Mouse (Mus musculus) hindbrain, embryonic 16.5 days (tissue): ENCODE data around the gene Arhgef2. TPM values are rescaled to one million over a fixed set of nuclear protein-coding genes. Genes with fewer than 3 reads are reported as not detected.

ENCODE experiments used
- ATAC-seq: fragments of 200-750 bp; cut with Nextera tagmentation; 2 replicates; pipeline ENCODE4 v1.8.0; 2017; ENCODE audit warnings: moderate TSS enrichment, moderate library complexity
- H3K27ac ChIP-seq: fragments of 300-500 bp; sonication (generic); 2 replicates; pipeline ENCODE4 v1.5.1; 2014; ENCODE audit warnings: low read depth, mild to moderate bottlenecking, control low read depth, low read length, moderate library complexity
- H3K27me3 ChIP-seq: fragments of 300-500 bp; sonication (generic); replicated peaks from 2 replicates; pipeline ENCODE4 v1.6.1; 2014; ENCODE audit warnings: low read length; ENCODE audit not compliant: control insufficient read depth, insufficient read depth
- H3K36me3 ChIP-seq: fragments of 300-500 bp; sonication (generic); 2 replicates; pipeline ENCODE4 v1.6.1; 2014; ENCODE audit warnings: mild to moderate bottlenecking, low read length, moderate library complexity, mixed read lengths; ENCODE audit not compliant: control insufficient read depth, insufficient read depth
- H3K4me1 ChIP-seq: fragments of 300-500 bp; sonication (generic); 2 replicates; pipeline ENCODE4 v1.6.1; 2014; ENCODE audit warnings: low read depth, low read length; ENCODE audit not compliant: control insufficient read depth, insufficient read depth
- H3K4me2 ChIP-seq: fragments of 300-500 bp; sonication (generic); 2 replicates; pipeline ENCODE4 v1.6.1; 2014; ENCODE audit warnings: mild to moderate bottlenecking, low read length, control low read depth, moderate library complexity
- H3K4me3 ChIP-seq: fragments of 300-500 bp; sonication (generic); 2 replicates; pipeline ENCODE4 v1.5.1; 2014; ENCODE audit warnings: mild to moderate bottlenecking, low read length, control low read depth, moderate library complexity
- H3K9ac ChIP-seq: fragments of 300-500 bp; sonication (generic); 2 replicates; pipeline ENCODE4 v1.6.1; 2014; ENCODE audit warnings: low read depth, mild to moderate bottlenecking, control low read depth, low read length, moderate library complexity
- H3K9me3 ChIP-seq: fragments of 300-500 bp; sonication (generic); 2 replicates; pipeline ENCODE4 v1.6.1; 2014; ENCODE audit warnings: mild to moderate bottlenecking, low read length, moderate library complexity; ENCODE audit not compliant: control insufficient read depth
- WGBS: fragments of 180-500 bp; shearing (Covaris S2); extraction: QIAGEN DNeasy Blood & Tissue Kit; methylation state at CpG from one replicate; pipeline ENCODE4 v1.1.7; 2014; 5-methylcytosine and 5-hydroxymethylcytosine counted together
- polyA plus RNA-seq: library from polyadenylated mRNA; unstranded; fragments of >200 nt; fragmentation: Nextera tagmentation; extraction: Ambion mirVana; gene quantifications from 2 replicates; pipeline ENCODE4 v1.2.1, GENCODE M21; 2015

Gene Arhgef2
- polyA plus RNA-seq, 1 experiment from 2014 or later: 79.0 TPM

- H3K4me1 ChIP-seq: peaks cover 36% of the 10 kb centered on the region
- H3K4me3 ChIP-seq: peak overlapping the region; percentile 90
- peak overlapping the region; percentile 90 for H3K4me2 ChIP-seq
- no peaks in the 10 kb centered on the region for H3K36me3 ChIP-seq
- peak; percentile 9; the same call in 1 of the 2 replicates for ATAC-seq
- WGBS: 0% methylated on average over 24 of the region's 24 CpGs
- H3K9me3 ChIP-seq: no peaks in the 10 kb centered on the region
- H3K27ac ChIP-seq: peak overlapping the region; percentile 95
- H3K27me3 ChIP-seq: no peaks in the 10 kb centered on the region
- H3K9ac ChIP-seq: peak overlapping the region; percentile 98
Measured at GRCm38 (mm10) chr3:88622113-88622940, 16.6 kb downstream of the Arhgef2 start.

GRCm38 (mm10) chr3:88622941-88623345 lies 17.2 kb downstream of the Arhgef2 start:
- Histone ChIP-seq H3K9ac (peak overlapping the region; percentile 98), H3K27me3 (no peaks in the 10 kb centered on the region), H3K4me3 (peak overlapping the region; percentile 90), H3K4me2 (peak overlapping the region; percentile 90), H3K9me3 (no peaks in the 10 kb centered on the region), H3K27ac (peak overlapping the region; percentile 95), H3K4me1 (peaks cover 38% of the 10 kb centered on the region), H3K36me3 (no peaks in the 10 kb centered on the region)
- ATAC-seq: peak; percentile 54
- 0% methylated on average over 4 of the region's 6 CpGs for WGBS

GRCm38 (mm10) chr3:88623346-88624135 lies 17.8 kb downstream of the Arhgef2 start:
- no peaks in the 10 kb centered on the region for H3K36me3 ChIP-seq
- H3K27ac ChIP-seq: peak overlapping the region; percentile 95
- H3K4me1 ChIP-seq: peaks cover 38% of the 10 kb centered on the region
- no peaks in the 10 kb centered on the region for H3K9me3 ChIP-seq
- peak overlapping the region; percentile 90 for H3K4me3 ChIP-seq
- H3K9ac ChIP-seq: peak overlapping the region; percentile 98
- peak; percentile 10; the same call in 1 of the 2 replicates for ATAC-seq
- H3K4me2 ChIP-seq: peak overlapping the region; percentile 90
- 1% methylated on average over 15 of the region's 15 CpGs for WGBS
- H3K27me3 ChIP-seq: no peaks in the 10 kb centered on the region

GRCm38 (mm10) chr3:88624324-88624723 lies 18.6 kb downstream of the Arhgef2 start:
- no peaks in the 10 kb centered on the region for H3K27me3 ChIP-seq
- ATAC-seq: peak; percentile 28; the same call in 1 of the 2 replicates
- peak overlapping the region; percentile 90 for H3K4me2 ChIP-seq
- peak overlapping the region; percentile 98 for H3K9ac ChIP-seq
- peaks cover 38% of the 10 kb centered on the region for H3K4me1 ChIP-seq
- no peaks in the 10 kb centered on the region for H3K9me3 ChIP-seq
- peak overlapping the region; percentile 95 for H3K27ac ChIP-seq
- H3K4me3 ChIP-seq: peak overlapping the region; percentile 90
- no peaks in the 10 kb centered on the region for H3K36me3 ChIP-seq
- WGBS: 5% methylated on average over 4 of the region's 4 CpGs

- ATAC-seq: no peak
- 31% methylated on average over 2 of the region's 2 CpGs for WGBS
- H3K4me2 ChIP-seq: peak overlapping the region; percentile 90
- no peaks in the 10 kb centered on the region for H3K9me3 ChIP-seq
- H3K4me1 ChIP-seq: peaks cover 38% of the 10 kb centered on the region
- peak overlapping the region; percentile 90 for H3K4me3 ChIP-seq
- no peaks in the 10 kb centered on the region for H3K27me3 ChIP-seq
- H3K36me3 ChIP-seq: peaks cover 3% of the 10 kb centered on the region
- peak overlapping the region; percentile 95 for H3K27ac ChIP-seq
- H3K9ac ChIP-seq: peak overlapping the region; percentile 98
Measured at GRCm38 (mm10) chr3:88624951-88625350, 19.2 kb downstream of the Arhgef2 start.

- no peak overlapping the region; the same call in 1 of the 2 replicates for H3K4me2 ChIP-seq
- 89% methylated on average over 7 of the region's 7 CpGs for WGBS
- peak overlapping the region; percentile 95 for H3K27ac ChIP-seq
- ATAC-seq: no peak
- H3K36me3 ChIP-seq: peaks cover 8% of the 10 kb centered on the region
- no peaks in the 10 kb centered on the region for H3K9me3 ChIP-seq
- no peaks in the 10 kb centered on the region for H3K27me3 ChIP-seq
- no peak overlapping the region; the same call in 1 of the 2 replicates for H3K9ac ChIP-seq
- no peak overlapping the region for H3K4me3 ChIP-seq
- peaks cover 33% of the 10 kb centered on the region for H3K4me1 ChIP-seq
Measured at GRCm38 (mm10) chr3:88625531-88625930, 19.8 kb downstream of the Arhgef2 start.

- H3K36me3 ChIP-seq: peaks cover 15% of the 10 kb centered on the region
- 58% methylated on average over 7 of the region's 7 CpGs for WGBS
- no peaks in the 10 kb centered on the region for H3K27me3 ChIP-seq
- H3K27ac ChIP-seq: peak overlapping the region; percentile 9; the same call in 1 of the 2 replicates
- peak overlapping the region; percentile 9; the same call in 1 of the 2 replicates for H3K4me2 ChIP-seq
- peaks cover 34% of the 10 kb centered on the region for H3K4me1 ChIP-seq
- no peaks in the 10 kb centered on the region for H3K9me3 ChIP-seq
- no peak overlapping the region for H3K4me3 ChIP-seq
- peak overlapping the region; percentile 47; the same call in 1 of the 2 replicates for H3K9ac ChIP-seq
- no peak for ATAC-seq
Measured at GRCm38 (mm10) chr3:88626316-88626715, 20.6 kb downstream of the Arhgef2 start.

- ATAC-seq: no peak
- H3K4me1 ChIP-seq: peaks cover 34% of the 10 kb centered on the region
- no peaks in the 10 kb centered on the region for H3K9me3 ChIP-seq
- H3K27ac ChIP-seq: no peak overlapping the region
- H3K4me3 ChIP-seq: no peak overlapping the region
- H3K4me2 ChIP-seq: no peak overlapping the region
- WGBS: 67% methylated on average over 4 of the region's 4 CpGs
- H3K27me3 ChIP-seq: no peaks in the 10 kb centered on the region
- H3K9ac ChIP-seq: no peak overlapping the region
- peaks cover 23% of the 10 kb centered on the region for H3K36me3 ChIP-seq
Measured at GRCm38 (mm10) chr3:88627114-88627513, 21.3 kb downstream of the Arhgef2 start.

- Histone ChIP-seq H3K4me1 (peaks cover 34% of the 10 kb centered on the region), H3K27me3 (no peaks in the 10 kb centered on the region), H3K36me3 (peaks cover 27% of the 10 kb centered on the region), H3K9me3 (no peaks in the 10 kb centered on the region), H3K4me3 (no peak overlapping the region), H3K9ac (no peak overlapping the region), H3K27ac (0 out of 2 replicates have a peak overlapping the region, but pooled peaks have one; percentile 35), H3K4me2 (no peak overlapping the region)
- no peak for ATAC-seq
- WGBS: 88% methylated on average over 2 of the region's 2 CpGs
Measured at GRCm38 (mm10) chr3:88627535-88627934, 21.8 kb downstream of the Arhgef2 start.
